Mouse (Mus musculus): ENCODE data around the gene Gm49661. TPM values are rescaled to one million over a fixed set of nuclear protein-coding genes. Genes with fewer than 3 reads are reported as not detected.

Gene Gm49661
- polyA plus RNA-seq, 1 experiment = not detected

- TF ChIP-seq GATA1 (IDR thresholded peaks at IDR 0.05; ENCODE audit: low read length) = no peak
These were observed 18.2 kb upstream of the Gm49661 start for GRCm38 (mm10) chr8:84987388-84987787.

- peak; percentile 90 for TF ChIP-seq GATA1 (IDR thresholded peaks at IDR 0.05; ENCODE audit: low read length)
These were observed 17.2 kb upstream of the Gm49661 start for GRCm38 (mm10) chr8:84986379-84986945.

GRCm38 (mm10) chr8:84985684-84986378 is 16.6 kb upstream of the Gm49661 start:
- TF ChIP-seq GATA1 (IDR thresholded peaks at IDR 0.05; ENCODE audit: low read length) = no peak

GRCm38 (mm10) chr8:84985049-84985683 is 15.9 kb upstream of the Gm49661 start:
- no peak for TF ChIP-seq GATA1 (IDR thresholded peaks at IDR 0.05; ENCODE audit: low read length)

GRCm38 (mm10) chr8:84984294-84985048 is 15.2 kb upstream of the Gm49661 start:
- TF ChIP-seq GATA1 (IDR thresholded peaks at IDR 0.05; ENCODE audit: low read length) = no peak

GRCm38 (mm10) chr8:84982499-84983011 is 13.3 kb upstream of the Gm49661 start:
- no peak for TF ChIP-seq GATA1 (IDR thresholded peaks at IDR 0.05; ENCODE audit: low read length)

GRCm38 (mm10) chr8:84981644-84982498 is 12.6 kb upstream of the Gm49661 start:
- no peak for TF ChIP-seq GATA1 (IDR thresholded peaks at IDR 0.05; ENCODE audit: low read length)

GRCm38 (mm10) chr8:84980622-84981358 is 11.6 kb upstream of the Gm49661 start:
- no peak for TF ChIP-seq GATA1 (IDR thresholded peaks at IDR 0.05; ENCODE audit: low read length)

GRCm38 (mm10) chr8:84979599-84980421 is 10.6 kb upstream of the Gm49661 start:
- no peak for TF ChIP-seq GATA1 (IDR thresholded peaks at IDR 0.05; ENCODE audit: low read length)

GRCm38 (mm10) chr8:84978248-84978940 is 9.2 kb upstream of the Gm49661 start, which contains the start of gene Junb:
Gene Junb, minus strand, starts transcription at chr8:84978718.
- no peak for TF ChIP-seq GATA1 (IDR thresholded peaks at IDR 0.05; ENCODE audit: low read length)

GRCm38 (mm10) chr8:84977435-84978247 is 8.4 kb upstream of the Gm49661 start:
- TF ChIP-seq GATA1 (IDR thresholded peaks at IDR 0.05; ENCODE audit: low read length) = no peak
